Mouse (Mus musculus) ES-Bruce4 (cell line): Measurements from ENCODE around the gene Ssbp2.

Source experiments
- CTCF ChIP-seq: IDR thresholded peaks from one replicate; pipeline ENCODE4 v1.8.1; 2011; ENCODE audit warnings: low read depth, low read length
- EP300 ChIP-seq: IDR thresholded peaks from 2 replicates; pipeline ENCODE4 v1.6.1; 2011; ENCODE audit warnings: low read depth, low read length; ENCODE audit not compliant: insufficient read depth
- POLR2A ChIP-seq: IDR thresholded peaks from one replicate; pipeline ENCODE4 v1.8.1; 2011; ENCODE audit warnings: low read length; ENCODE audit not compliant: insufficient read depth

GRCm38 (mm10) chr13:91723736-91724119, 263.6 kb downstream of the Ssbp2 start:
- TF ChIP-seq EP300, result no peak
- no peak for TF ChIP-seq POLR2A
- TF ChIP-seq CTCF, result no peak
